Mouse (Mus musculus): ENCODE results near the gene Timd2. TPM values are rescaled to one million over a fixed set of nuclear protein-coding genes. Genes with fewer than 3 reads are reported as not detected.
"Not testable (repeated sequence)": the region's sequence is repeated elsewhere in the genome, so short reads cannot be mapped to it uniquely, and the experiment has no call there.

The Timd2 gene
- polyA plus RNA-seq, 1 experiment from 2014 or later, result not detected

GRCm38 (mm10) chr11:46698278-46698655, 8.6 kb downstream of the Timd2 start:
- no peak for ATAC-seq (ENCODE audit: low FRiP score, low read depth)
- Histone ChIP-seq H3K27ac (no peak overlapping the region), H3K4me3 (no peak overlapping the region), H3K9me3 (no peaks in the 10 kb centered on the region), H3K4me2 (replicated peaks) (no peak overlapping the region), H3K36me3 (no peaks in the 10 kb centered on the region), H3K9ac (no peak overlapping the region), H3K27me3 (replicated peaks) (no peaks in the 10 kb centered on the region), H3K4me1 (no peaks in the 10 kb centered on the region)
- 93% methylated on average over 6 of the region's 6 CpGs for WGBS

- Histone ChIP-seq H3K27ac (no peak overlapping the region), H3K4me3 (no peak overlapping the region), H3K4me1 (no peaks in the 10 kb centered on the region), H3K27me3 (replicated peaks) (no peaks in the 10 kb centered on the region), H3K9me3 (no peaks in the 10 kb centered on the region), H3K9ac (no peak overlapping the region), H3K4me2 (replicated peaks) (no peak overlapping the region), H3K36me3 (no peaks in the 10 kb centered on the region)
- ATAC-seq (ENCODE audit: low FRiP score, low read depth), result no peak
- 78% methylated on average over 5 of the region's 5 CpGs for WGBS
Measured at GRCm38 (mm10) chr11:46697433-46698277, 9.2 kb downstream of the Timd2 start.

DNA sequence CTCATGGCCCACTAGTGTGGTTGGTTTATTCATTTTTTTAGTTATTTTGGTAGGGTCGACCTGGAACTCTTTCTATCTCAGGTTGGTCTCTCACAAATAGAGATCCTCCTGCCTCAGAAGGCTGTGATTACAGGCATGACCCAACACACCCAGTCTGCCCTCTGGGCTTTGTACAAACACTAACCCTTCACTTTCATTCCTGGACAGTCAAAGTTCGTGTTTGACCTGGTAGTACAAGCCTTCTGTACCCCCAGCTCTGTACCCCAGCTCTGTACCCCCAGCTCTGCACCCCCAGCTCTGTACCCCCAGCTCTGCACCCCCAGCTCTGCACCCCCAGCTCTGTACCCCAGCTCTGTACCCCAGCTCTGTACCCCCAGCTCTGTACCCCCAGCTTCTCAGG, 11.0 kb downstream of the Timd2 start:
- not testable (repeated sequence) for H3K4me1 ChIP-seq; ATAC-seq (ENCODE audit: low FRiP score, low read depth); H3K9ac ChIP-seq; H3K9me3 ChIP-seq; H3K4me2 ChIP-seq (replicated peaks); H3K4me3 ChIP-seq; H3K27ac ChIP-seq; H3K36me3 ChIP-seq; H3K27me3 ChIP-seq (replicated peaks)
- 81% methylated on average over 2 of the region's 2 CpGs for WGBS

GRCm38 (mm10) chr11:46690136-46690535, 16.7 kb downstream of the Timd2 start:
- ATAC-seq (ENCODE audit: low FRiP score, low read depth), result no peak
- no peaks in the 10 kb centered on the region for H3K9me3 ChIP-seq

GRCm38 (mm10) chr11:46683723-46684122, 23.1 kb downstream of the Timd2 start:
- no peak overlapping the region for H3K27ac ChIP-seq
- H3K4me1 ChIP-seq, result no peaks in the 10 kb centered on the region
- H3K36me3 ChIP-seq, result no peaks in the 10 kb centered on the region
- H3K9me3 ChIP-seq, result no peaks in the 10 kb centered on the region
- H3K4me3 ChIP-seq, result no peak overlapping the region
- 80% methylated on average over 4 of the region's 4 CpGs for WGBS
- no peak overlapping the region for H3K4me2 ChIP-seq (replicated peaks)
- no peaks in the 10 kb centered on the region for H3K27me3 ChIP-seq (replicated peaks)
- H3K9ac ChIP-seq, result no peak overlapping the region
- no peak for ATAC-seq (ENCODE audit: low FRiP score, low read depth)

More at GRCm38 (mm10) chr11:46690136-46690535, 16.7 kb downstream of the Timd2 start:
- H3K36me3 ChIP-seq, result no peaks in the 10 kb centered on the region
- H3K4me2 ChIP-seq (replicated peaks), result no peak overlapping the region
- H3K4me1 ChIP-seq, result no peaks in the 10 kb centered on the region
- WGBS, result 88% methylated on average over 2 of the region's 2 CpGs
- H3K9ac ChIP-seq, result no peak overlapping the region
- H3K27me3 ChIP-seq (replicated peaks), result no peaks in the 10 kb centered on the region
- H3K27ac ChIP-seq, result no peak overlapping the region
- H3K4me3 ChIP-seq, result no peak overlapping the region

DNA sequence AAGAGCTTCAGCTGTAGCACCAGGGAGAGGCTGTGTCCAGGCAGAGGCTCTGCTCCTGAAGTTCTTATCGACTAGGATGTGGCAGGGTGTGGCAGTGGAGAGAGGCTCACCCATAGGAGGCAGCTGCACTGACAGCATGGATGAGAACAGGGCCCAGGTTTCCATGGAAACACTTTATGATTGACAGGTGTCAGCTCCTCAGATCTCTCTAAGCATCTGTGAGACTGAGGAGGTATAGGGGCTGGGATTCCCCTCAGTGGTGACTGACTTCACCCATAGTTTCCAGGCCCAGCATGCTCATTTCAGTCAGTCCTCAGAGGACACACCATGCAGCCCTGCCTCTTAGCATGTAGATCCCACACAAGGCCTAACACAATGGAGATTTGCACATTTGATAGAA, 24.0 kb downstream of the Timd2 start:
- H3K4me3 ChIP-seq, result no peak overlapping the region
- no peaks in the 10 kb centered on the region for H3K27me3 ChIP-seq (replicated peaks)
- H3K4me2 ChIP-seq (replicated peaks), result no peak overlapping the region
- no peaks in the 10 kb centered on the region for H3K4me1 ChIP-seq
- no peak overlapping the region for H3K27ac ChIP-seq
- no peak overlapping the region for H3K9ac ChIP-seq
- no peaks in the 10 kb centered on the region for H3K36me3 ChIP-seq
- no peaks in the 10 kb centered on the region for H3K9me3 ChIP-seq
- ATAC-seq (ENCODE audit: low FRiP score, low read depth), result no peak
- 83% methylated on average over 1 of the region's 1 CpGs for WGBS

GRCm38 (mm10) chr11:46667938-46668337, 38.9 kb downstream of the Timd2 start:
- H3K9ac ChIP-seq, result no peak overlapping the region
- 81% methylated on average over 2 of the region's 2 CpGs for WGBS
- H3K9me3 ChIP-seq, result no peaks in the 10 kb centered on the region
- ATAC-seq (ENCODE audit: low FRiP score, low read depth), result no peak
- no peaks in the 10 kb centered on the region for H3K4me1 ChIP-seq
- no peak overlapping the region for H3K27ac ChIP-seq
- no peak overlapping the region for H3K4me2 ChIP-seq (replicated peaks)
- H3K36me3 ChIP-seq, result no peaks in the 10 kb centered on the region
- H3K27me3 ChIP-seq (replicated peaks), result no peaks in the 10 kb centered on the region
- H3K4me3 ChIP-seq, result no peak overlapping the region

GRCm38 (mm10) chr11:46667105-46667504, 39.8 kb downstream of the Timd2 start:
- Histone ChIP-seq H3K4me3 (no peak overlapping the region), H3K9me3 (no peaks in the 10 kb centered on the region), H3K9ac (no peak overlapping the region), H3K27me3 (replicated peaks) (no peaks in the 10 kb centered on the region), H3K4me2 (replicated peaks) (no peak overlapping the region), H3K36me3 (no peaks in the 10 kb centered on the region), H3K4me1 (no peaks in the 10 kb centered on the region), H3K27ac (no peak overlapping the region)
- no peak for ATAC-seq (ENCODE audit: low FRiP score, low read depth)
- 91% methylated on average over 3 of the region's 3 CpGs for whole genome bisulfite sequencing

DNA sequence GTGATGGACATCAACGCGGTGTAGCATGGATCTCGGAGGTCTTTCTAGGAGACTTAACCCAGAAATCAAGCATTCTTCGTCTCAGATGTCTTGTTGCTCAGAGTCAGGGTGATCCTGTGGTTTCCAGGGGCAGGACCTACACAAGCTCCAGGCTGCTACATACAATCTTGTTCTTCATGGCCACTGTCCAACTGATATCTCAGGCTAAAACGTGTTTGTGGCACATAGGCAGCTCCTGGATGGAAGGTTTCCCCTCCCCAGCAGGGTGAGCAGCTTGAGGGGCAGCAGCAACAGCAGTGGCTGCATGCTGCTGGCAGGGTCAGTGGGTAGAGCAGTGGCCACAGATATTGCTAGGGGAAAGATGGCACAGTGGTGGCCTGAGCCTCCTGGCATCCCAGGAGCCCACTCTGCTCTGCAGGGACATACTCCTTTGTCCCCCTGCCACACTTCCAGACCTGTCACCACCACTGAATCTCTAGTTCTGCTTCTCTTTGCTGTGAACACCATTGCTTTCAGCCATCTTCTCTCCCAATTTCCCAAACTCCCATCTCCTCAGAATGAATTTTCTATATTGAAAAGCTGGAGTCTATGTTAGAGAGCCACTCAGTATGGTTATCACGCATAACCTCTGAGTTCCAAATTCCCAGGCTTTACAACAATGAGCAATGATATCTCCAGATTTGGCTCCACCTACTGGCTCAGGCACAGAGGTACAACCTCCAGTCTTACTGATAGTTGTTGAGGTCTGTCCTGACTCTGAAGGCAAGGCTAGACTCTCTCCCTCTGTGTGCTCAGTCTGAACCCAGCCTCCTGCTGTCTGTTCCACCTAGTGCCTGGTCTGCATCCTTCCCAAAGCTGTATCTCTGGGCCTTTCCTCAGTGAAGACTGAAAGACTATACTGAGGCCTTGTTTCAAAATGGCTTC, 41.0 kb downstream of the Timd2 start:
- ATAC-seq (ENCODE audit: low FRiP score, low read depth), result peak; percentile 75

DNA sequence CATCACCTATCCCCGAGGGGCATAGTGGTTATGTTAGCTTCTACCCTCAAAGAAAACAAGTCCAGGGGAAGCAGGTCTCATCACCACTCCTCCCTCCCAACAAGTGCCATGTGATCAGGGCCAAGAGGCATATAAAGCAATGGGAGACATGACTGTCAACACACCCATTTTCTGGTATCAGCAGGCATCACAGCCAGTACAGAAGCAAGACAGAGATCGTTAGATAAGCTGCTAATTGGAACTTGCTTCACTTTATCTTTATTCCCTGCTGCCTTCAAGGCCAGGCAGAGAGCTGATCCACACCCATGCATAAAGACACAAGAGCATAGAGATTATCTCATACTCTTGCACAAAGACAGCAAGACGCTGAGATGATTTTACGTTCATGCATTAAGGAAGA, 43.6 kb downstream of the Timd2 start:
- no peak for ATAC-seq (ENCODE audit: low FRiP score, low read depth)
- no peak overlapping the region for H3K9ac ChIP-seq
- H3K27ac ChIP-seq, result no peak overlapping the region
- no peaks in the 10 kb centered on the region for H3K9me3 ChIP-seq
- no peaks in the 10 kb centered on the region for H3K4me1 ChIP-seq
- no peaks in the 10 kb centered on the region for H3K36me3 ChIP-seq
- H3K4me2 ChIP-seq (replicated peaks), result no peak overlapping the region
- no peak overlapping the region for H3K4me3 ChIP-seq
- H3K27me3 ChIP-seq (replicated peaks), result no peaks in the 10 kb centered on the region
- WGBS, result 81% methylated on average over 4 of the region's 4 CpGs

More for the DNA sequence above, 41.0 kb downstream of the Timd2 start:
- Histone ChIP-seq H3K27me3 (replicated peaks) (no peaks in the 10 kb centered on the region), H3K9me3 (no peaks in the 10 kb centered on the region), H3K36me3 (no peaks in the 10 kb centered on the region), H3K9ac (no peak overlapping the region), H3K4me2 (replicated peaks) (no peak overlapping the region), H3K4me3 (no peak overlapping the region), H3K4me1 (no peaks in the 10 kb centered on the region), H3K27ac (no peak overlapping the region)
- WGBS, result 76% methylated on average over 6 of the region's 6 CpGs

DNA sequence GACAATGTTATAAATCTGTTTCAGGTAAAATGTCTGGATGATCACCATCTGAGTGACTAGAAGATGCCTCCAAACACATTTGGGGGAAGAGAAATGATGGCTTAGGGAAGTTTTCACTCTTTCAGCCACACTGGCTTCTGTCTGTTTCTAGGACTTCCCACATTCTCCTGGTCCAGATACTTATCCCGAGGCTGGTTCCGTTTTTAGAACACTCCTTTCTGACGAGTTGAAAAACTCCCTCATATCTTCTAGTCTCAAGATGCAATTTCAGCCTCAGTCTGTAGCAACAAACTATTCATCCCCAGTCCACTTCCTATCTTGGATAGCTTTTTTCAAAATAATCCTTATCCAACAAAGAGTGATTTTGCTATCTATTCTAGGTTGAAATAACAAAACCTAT, 54.4 kb downstream of the Timd2 start:
- no peaks in the 10 kb centered on the region for H3K9me3 ChIP-seq
- no peak overlapping the region for H3K9ac ChIP-seq
- no peak overlapping the region for H3K4me2 ChIP-seq (replicated peaks)
- 85% methylated on average over 3 of the region's 3 CpGs for WGBS
- no peaks in the 10 kb centered on the region for H3K27me3 ChIP-seq (replicated peaks)
- no peak overlapping the region for H3K27ac ChIP-seq
- H3K36me3 ChIP-seq, result no peaks in the 10 kb centered on the region
- ATAC-seq (ENCODE audit: low FRiP score, low read depth), result no peak
- no peaks in the 10 kb centered on the region for H3K4me1 ChIP-seq
- no peak overlapping the region for H3K4me3 ChIP-seq

GRCm38 (mm10) chr11:46649655-46650054, 57.2 kb downstream of the Timd2 start:
- not testable (repeated sequence) for H3K4me3 ChIP-seq; H3K27me3 ChIP-seq (replicated peaks); H3K36me3 ChIP-seq; H3K27ac ChIP-seq; H3K9me3 ChIP-seq; H3K4me2 ChIP-seq (replicated peaks); H3K9ac ChIP-seq; H3K4me1 ChIP-seq; ATAC-seq (ENCODE audit: low FRiP score, low read depth)
- WGBS, result 75% methylated on average over 3 of the region's 3 CpGs
